Mouse (Mus musculus): ENCODE measurements at regions not wholly inside any gene's neighbourhood (a gene's known extent, or its start where the extent isn't known, plus 50 kb on each side); places are given as distances from the start of the nearest gene placed in this dataset.

DNA sequence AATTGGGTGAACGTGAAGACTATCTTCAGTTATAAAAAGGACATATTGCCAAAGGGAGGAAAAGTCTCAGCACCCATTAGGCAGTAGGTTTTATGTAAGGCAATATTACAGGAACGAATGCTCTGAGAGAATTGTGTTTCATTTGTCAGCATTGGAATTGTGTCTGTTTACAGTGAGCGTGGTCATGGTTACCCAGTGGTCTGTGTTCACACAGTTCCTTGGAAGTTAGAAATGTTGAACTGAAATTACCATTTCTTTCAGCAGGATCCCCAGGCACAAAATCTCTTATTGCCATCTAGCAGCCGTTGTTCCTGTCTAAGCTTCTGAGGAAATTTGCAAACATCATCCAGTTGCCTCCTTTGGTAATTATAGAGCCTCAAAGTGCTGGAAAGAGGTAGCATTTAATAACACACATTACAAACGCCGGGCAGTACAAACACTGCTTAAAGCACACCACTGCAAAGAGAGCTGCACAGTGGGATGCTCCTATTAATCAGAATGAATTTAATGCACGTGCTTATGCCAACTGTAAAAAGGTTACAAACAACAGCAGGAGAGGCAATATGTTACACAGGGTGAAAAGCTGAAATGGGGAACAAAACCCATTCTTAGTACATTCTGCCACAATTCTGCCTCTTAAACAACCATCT lies 555.4 kb upstream of the Marcks start:
- no peak for ATAC-seq

DNA sequence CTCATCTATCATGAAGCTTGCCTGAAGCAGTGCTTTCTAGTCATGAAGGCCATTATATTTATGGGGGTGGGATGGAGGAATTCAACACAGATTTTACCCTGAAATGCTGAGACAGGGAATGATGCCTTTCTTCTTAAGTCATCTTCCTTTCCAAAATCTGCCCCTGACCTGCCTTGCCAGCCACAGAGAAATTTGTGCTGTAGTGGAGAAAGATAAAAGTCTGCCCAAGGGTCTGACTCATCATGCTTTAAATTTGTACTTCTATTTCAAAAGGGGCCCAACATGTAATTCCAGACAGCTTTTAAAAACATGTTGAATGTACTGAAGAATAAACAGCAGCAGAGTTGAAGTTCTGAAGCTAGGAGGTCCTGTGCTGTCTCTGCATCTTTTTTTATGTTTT lies 554.1 kb upstream of the Marcks start:
- no peak for ATAC-seq

DNA sequence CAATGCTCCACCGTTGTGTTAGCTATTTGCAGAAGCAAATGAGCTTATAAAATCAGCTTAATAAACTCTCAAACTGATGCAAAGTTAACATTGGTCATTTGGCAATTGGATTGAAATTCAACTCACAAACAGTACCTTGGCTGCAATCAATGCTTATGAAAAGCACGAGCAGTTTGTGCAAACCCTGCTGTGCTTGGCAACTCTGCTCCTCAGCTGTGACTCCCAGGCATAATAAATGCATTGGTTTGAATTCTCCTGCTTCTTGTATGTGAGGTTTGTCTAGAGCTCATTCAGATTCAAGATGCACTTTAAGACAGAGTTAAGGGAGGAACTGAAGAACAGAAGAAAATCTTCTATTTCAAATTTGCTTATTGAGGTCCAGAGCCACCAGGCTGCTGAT lies 553.2 kb upstream of the Marcks start:
- ATAC-seq: no peak

- ATAC-seq: no peak
Measured at GRCm38 (mm10) chr10:37683101-37683500, 544.4 kb upstream of the Marcks start.

GRCm38 (mm10) chr10:37680601-37681000 lies 541.9 kb upstream of the Marcks start:
- no peak for ATAC-seq

GRCm38 (mm10) chr10:37677826-37678225 lies 539.1 kb upstream of the Marcks start:
- ATAC-seq: no peak

GRCm38 (mm10) chr10:37668827-37669226 lies 530.1 kb upstream of the Marcks start:
- ATAC-seq: no peak

GRCm38 (mm10) chr10:37667031-37667745 lies 528.5 kb upstream of the Marcks start:
- ATAC-seq: no peak

- no peak for ATAC-seq
Measured at GRCm38 (mm10) chr10:37666535-37666934, 527.8 kb upstream of the Marcks start.

DNA sequence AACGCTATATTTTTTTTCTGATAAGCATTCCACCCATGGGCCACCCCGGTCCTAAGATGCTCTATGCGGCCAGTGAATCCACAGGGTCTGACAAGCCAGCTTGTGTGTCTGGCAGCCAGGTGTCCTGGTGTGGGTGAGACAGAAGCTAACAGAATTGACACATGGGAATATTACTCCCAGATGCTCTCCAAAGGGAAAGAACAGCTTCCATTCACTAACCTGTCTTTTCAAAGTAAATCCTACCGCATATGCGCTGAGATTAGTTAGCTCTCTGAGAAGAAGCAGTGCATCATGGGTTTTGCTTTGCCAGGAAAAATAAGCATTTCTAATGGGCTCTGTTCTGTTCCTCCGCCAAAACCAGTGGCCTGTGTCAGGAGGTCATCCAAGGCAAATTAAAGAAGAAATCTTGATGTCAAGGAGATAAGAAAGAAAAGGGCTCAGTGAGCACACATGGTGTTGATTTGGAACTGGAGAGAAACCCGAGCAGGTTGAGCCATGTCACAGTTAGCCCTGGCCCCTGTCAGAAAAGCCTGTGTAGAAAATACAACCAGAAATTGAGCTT lies 498.4 kb upstream of the Marcks start:
- no peak for ATAC-seq

DNA sequence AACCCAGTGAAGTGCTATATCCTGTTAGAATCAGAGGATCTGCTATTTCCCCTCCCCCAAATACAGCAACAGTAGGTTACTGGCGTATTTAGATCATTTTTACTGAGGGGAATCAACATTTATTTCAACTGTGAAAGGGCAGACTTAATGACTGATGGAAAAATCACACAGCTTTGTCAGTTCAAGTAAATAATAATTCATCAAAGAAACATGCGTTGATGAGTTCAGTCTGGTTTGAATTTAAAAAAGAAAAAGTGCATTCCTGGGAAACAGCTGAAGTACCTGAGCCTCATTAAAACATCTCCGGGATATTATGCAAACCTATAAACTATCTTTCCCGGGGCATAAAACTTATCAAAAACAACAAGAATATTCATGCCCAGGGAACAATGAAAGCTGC lies 497.7 kb upstream of the Marcks start:
- ATAC-seq: no peak

DNA sequence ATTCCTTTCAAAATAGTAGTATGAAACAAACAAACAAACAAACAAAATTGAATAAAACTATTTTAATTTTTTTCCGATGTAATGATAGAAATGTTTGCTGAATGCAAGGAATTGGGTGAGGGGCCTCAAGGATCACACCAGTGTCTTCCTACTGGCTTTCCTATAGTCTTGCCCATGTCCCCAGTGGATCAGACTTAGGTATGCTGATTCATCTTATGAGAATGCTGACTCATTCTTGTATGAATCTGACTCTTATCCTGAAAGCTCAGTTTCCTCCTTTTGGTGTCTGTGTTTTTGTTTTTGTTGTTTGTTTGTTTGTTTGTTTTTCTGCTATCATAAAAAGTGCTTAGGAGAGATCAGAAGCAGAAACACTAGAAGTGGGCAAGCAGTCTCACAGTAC lies 491.7 kb upstream of the Marcks start:
- no peak for ATAC-seq

GRCm38 (mm10) chr10:37627900-37628299 lies 489.2 kb upstream of the Marcks start:
- ATAC-seq: no peak

GRCm38 (mm10) chr10:37626758-37627201 lies 488.1 kb upstream of the Marcks start:
- ATAC-seq: no peak

DNA sequence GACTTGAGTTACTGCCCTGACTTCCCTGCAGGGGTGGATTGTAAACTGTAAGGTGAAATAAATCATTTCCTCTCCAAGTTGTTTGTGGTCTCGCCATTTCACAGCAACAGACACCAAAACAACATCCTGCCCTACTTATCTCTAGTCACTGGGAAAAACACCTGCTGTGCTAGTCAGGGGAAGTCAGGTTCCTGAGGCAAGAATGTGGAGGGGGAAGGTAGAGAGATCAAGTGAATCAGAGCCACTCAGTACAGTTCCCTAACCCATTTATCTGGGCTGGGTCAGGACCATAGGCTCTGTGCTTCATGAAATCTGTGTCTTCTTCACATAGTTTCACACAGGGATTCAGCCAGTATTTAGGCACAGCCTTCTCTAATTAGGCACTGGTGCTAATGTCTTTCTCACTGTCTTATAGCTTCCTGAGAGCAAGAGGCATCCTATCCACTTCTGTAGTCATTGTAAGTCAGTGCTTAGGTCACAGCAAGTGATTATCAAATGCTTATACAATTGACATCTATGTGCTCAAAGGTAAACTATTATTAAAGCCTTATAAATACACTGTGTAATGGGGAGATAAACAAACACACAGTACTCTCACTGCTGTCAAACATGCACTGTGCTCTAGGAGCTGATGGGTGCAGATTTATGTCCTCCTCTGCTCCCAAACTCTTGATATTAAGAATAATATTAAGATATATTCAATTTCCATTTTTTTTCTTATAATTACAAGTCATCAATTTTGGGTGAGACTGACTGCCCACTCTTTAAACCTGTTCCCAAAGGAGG lies 487.4 kb upstream of the Marcks start:
- ATAC-seq: no peak

DNA sequence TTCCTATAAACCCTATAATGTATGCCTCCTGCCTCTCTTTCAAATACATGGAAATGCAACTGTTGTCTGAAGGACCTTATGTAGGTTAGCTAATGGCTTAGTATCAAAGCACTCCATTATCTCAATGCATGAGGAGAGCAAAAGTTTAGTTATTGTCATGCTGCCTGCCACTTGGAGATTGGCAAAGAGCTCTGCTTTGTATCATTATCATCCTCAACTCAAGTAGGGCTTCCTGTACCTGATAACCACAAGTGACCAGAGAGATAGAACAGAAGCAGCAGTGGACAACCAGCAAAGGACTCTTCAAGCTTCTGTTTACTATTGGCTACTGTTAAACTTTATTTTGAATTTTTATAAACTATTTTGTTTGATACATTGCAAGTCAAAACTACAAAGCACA lies 484.3 kb upstream of the Marcks start:
- no peak for ATAC-seq

- no peak for ATAC-seq
Measured at GRCm38 (mm10) chr10:37618606-37619005, 479.9 kb upstream of the Marcks start.

GRCm38 (mm10) chr10:37617708-37618300 lies 479.1 kb upstream of the Marcks start:
- no peak for ATAC-seq

DNA sequence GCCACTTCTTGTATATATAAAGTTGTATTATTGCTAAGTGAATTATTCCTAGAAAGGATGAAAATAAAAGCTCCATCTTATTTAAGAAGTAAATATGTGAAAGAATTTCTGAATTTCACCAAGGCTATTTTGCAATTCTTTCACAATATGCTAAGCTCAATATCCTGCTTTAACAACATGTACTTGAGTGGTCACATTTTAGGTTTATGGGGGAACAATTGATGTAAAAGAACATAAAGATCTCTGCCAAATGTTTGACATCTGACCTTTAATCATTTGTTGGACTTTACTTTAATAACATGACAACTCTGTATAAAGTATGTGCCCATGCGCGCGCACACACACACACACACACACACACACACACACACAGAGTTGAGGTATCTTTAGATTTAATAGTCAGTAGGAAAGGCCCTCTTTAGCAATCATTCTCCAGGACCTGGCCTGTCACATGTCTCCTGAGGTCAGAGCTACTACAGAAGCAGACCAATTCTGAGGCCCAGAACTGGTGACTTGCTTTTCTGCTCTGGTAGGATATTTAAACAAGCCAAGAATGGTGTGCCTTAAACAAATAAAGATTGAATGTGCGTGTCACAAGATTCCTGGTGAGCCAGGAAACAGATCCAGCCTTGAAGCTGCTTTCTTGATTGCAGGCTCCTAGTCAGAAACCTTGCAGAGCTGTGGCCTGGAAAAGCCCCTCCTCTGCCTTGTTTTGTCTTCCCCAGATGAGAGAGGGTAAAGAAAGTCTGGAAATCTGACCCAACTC lies 477.4 kb upstream of the Marcks start:
- no peak for ATAC-seq

DNA sequence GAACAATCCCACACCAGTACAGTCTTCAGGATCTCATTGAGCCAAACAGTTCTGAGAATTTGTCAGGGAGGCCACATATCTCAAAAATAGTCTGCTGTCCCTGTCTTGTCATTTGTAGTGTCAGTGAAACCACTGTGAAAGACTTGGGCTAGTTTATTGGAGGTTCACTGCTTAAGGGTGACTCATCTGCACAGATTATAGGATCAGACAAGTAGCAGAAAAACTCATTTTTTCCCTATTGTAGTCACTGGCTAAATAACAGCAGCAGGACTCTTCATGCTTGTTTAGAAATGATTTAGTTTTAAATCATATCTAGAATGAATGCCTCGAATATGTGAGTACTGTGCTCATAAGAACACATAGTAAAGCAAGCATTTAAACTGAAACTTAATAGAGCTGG lies 475.2 kb upstream of the Marcks start:
- ATAC-seq: no peak

GRCm38 (mm10) chr10:37603529-37603928 lies 464.8 kb upstream of the Marcks start:
- ATAC-seq: no peak

GRCm38 (mm10) chr10:37602936-37603335 lies 464.2 kb upstream of the Marcks start:
- no peak for ATAC-seq
